Mouse (Mus musculus) spleen, adult 2 months (tissue): Measurements from ENCODE around the gene Pold2.

Source experiments
- CTCF ChIP-seq: fragments of 200-500 bp; IDR thresholded peaks from 2 replicates; pipeline ENCODE4 v1.5.1; 2011; ENCODE audit warnings: mild to moderate bottlenecking, inconsistent platforms; ENCODE audit not compliant: insufficient read depth, insufficient read length, insufficient replicate concordance; ENCODE audit errors: extremely low read depth
- POLR2A ChIP-seq: fragments of 200-500 bp; IDR thresholded peaks from 2 replicates; pipeline ENCODE4 v1.6.1; 2011; ENCODE audit warnings: low read depth, low read length, inconsistent platforms

DNA sequence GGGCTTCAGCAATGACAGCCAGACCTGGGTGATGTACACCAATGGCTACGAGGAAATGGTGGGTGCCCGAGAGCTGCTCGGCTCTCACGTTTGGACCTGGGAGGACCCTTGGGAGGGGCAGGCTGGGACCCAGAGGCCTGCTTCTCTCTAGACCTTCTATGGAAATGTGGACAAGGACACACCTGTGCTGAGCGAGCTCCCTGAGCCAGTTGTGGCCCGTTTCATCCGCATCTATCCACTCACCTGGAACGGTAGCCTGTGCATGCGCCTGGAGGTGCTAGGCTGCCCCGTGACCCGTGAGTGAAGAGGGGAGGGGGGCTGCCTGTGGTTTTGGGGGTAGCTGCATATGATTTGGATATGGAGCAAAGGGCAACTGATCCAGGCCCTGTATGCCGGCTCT is 9.8 kb downstream of the Pold2 start:
- TF ChIP-seq POLR2A (no peak), CTCF (no peak)
